Mouse (Mus musculus) testis, postnatal 14 days (tissue): ENCODE data around the gene Olfr119.
"Not testable (repeated sequence)": the region's sequence is repeated elsewhere in the genome, so short reads cannot be mapped to it uniquely, and the experiment has no call there.

Experiments
- DNase-seq: peaks from one replicate; pipeline ENCODE4 v3.0.0; 2021; ENCODE audit warnings: low spot score

The Olfr119 gene

GRCm38 (mm10) chr17:37696264-37696663 lies at the start of gene Olfr119:
Gene Olfr119, plus strand, starts transcription at chr17:37696564.
- DNase-seq: not testable (repeated sequence)

GRCm38 (mm10) chr17:37663682-37664081 lies 32.7 kb upstream of the Olfr119 start, which contains the start of gene Olfr117:
Gene Olfr117, minus strand, starts transcription at chr17:37663782.
- DNase-seq: no peak

GRCm38 (mm10) chr17:37666688-37667087 lies 29.7 kb upstream of the Olfr119 start, which contains the start of gene Olfr118:
Gene Olfr118, plus strand, starts transcription at chr17:37666988.
- DNase-seq: no peak

- DNase-seq: no peak
These were observed 25.1 kb downstream of the Olfr119 start, which contains the start of gene Olfr120 for GRCm38 (mm10) chr17:37721508-37721907. Gene Olfr120, plus strand, starts transcription at chr17:37721808.

- DNase-seq: no peak
These were observed 41.7 kb downstream of the Olfr119 start for GRCm38 (mm10) chr17:37738070-37738469.
